Mouse (Mus musculus) kidney, adult 2 months (tissue): Measurements from ENCODE around the gene BC107364.

Source experiments
- CTCF ChIP-seq: fragments of 200-500 bp; conservative IDR thresholded peaks from 2 replicates; pipeline ENCODE4 v1.5.1; 2011; ENCODE audit warnings: low read depth, mild to moderate bottlenecking, control low read depth, low read length, moderate library complexity, mixed read lengths; ENCODE audit not compliant: insufficient read depth, insufficient read length
- POLR2A ChIP-seq: fragments of 200-500 bp; IDR thresholded peaks from one replicate; pipeline ENCODE4 v1.6.1; 2011; ENCODE audit warnings: low read depth, low read length, control low read depth

DNA sequence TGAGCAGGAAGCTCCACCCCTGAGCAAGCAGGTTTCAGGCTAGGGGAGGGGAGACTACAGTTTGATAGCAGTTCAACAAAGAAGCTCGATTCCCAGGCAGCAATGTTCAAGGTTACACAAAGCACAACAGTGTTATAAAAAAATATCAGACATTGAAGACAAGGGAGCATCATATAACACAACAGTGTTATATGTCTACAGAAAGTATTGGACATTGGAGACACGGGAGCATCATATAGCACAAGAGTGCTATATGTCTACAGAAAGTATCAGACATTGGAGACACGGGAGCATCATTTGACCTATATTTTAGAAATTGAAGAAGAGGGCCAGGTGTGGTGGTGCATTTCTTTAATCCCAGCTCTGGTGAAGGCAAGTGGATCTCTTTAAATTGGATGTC, 25.0 kb upstream of the BC107364 start:
- TF ChIP-seq POLR2A (no peak), CTCF (no peak)
